Mouse (Mus musculus): ENCODE measurements around the gene Osbpl9.

- TF ChIP-seq CTCF (IDR thresholded peaks at IDR 0.05; ENCODE audit: low read depth, low read length) (no peak), POLR2A (IDR thresholded peaks at IDR 0.05; ENCODE audit: borderline replicate concordance, low read depth, low read length) (no peak)
Measured at GRCm38 (mm10) chr4:109043756-109044155, 158.3 kb downstream of the Osbpl9 start.

All from bone marrow macrophage, adult 2 months (primary cell).